Mouse (Mus musculus): ENCODE results near the gene Pkp3.

The Pkp3 gene

DNA sequence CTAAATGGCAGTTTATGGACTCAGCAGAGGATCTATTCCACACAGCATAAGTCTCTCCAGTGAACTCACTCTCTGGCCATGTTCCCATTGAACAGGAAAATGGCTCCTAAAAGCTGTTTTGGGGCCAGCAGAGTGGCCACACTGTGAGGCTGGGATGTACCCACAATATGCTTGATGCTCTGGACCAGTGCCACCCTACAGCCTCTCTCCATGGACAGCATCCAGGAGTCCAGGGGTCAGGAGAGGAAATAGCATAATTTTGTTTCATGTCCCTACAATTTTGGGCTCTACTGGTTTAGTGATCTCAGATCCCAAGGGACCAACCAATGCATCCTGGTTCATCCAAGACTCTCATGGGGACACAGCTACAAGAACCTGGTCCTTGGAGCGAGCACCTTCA lies 20.5 kb upstream of the Pkp3 start:
- no peak for DNase-seq (ENCODE audit: low spot score in 2 of 2)

- DNase-seq (ENCODE audit: low spot score in 2 of 2), result no peak
Measured at GRCm38 (mm10) chr7:141058601-141059341, 19.2 kb upstream of the Pkp3 start.

- no peak for DNase-seq (ENCODE audit: low spot score in 2 of 2)
Measured at GRCm38 (mm10) chr7:141059929-141060328, 18.1 kb upstream of the Pkp3 start.

DNA sequence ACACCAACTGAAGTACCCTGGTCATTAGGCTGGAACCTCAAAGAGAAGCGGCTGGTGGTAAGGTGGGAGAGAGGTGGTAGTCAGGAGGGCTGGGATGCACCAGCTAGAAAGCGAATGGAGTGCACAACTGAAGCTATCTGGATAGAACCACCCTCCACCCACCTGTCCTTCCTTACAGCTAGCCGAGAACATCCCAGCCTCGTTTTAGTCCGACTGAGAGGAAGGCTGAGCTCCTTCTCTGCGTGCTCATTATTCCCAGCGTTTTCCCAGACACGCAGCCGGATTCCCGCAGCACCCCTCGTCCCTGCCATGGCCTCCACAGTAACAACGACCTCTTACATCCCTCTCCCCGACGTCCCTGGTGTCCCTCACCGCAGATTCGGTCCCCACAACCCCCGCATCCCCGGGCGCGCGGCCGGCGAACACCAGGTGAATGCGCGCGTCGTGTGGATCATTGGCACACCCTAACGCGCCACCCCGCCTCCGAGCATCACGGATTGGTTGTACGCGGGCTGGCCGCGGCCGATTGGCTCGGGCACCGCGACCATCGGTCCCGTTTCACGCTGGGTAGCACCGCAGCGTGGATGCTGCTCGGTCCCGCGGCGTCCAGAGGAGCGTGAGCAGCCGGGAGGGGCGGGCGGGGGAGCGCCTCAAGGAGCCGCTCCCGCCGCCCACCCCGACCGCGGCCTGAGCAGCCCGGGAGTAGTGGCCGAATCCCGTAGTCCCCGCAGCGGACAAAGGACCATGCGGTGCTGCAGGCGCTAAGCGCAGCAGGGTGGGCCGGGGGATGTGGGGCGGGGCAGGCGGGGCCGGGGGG lies 17.4 kb upstream of the Pkp3 start, which contains the start of gene B4galnt4:
B4galnt4 (plus strand) TSS at position 679 of the 817 bp plus-strand sequence.
- DNase-seq (ENCODE audit: low spot score in 2 of 2), result peak; percentile 94

DNA sequence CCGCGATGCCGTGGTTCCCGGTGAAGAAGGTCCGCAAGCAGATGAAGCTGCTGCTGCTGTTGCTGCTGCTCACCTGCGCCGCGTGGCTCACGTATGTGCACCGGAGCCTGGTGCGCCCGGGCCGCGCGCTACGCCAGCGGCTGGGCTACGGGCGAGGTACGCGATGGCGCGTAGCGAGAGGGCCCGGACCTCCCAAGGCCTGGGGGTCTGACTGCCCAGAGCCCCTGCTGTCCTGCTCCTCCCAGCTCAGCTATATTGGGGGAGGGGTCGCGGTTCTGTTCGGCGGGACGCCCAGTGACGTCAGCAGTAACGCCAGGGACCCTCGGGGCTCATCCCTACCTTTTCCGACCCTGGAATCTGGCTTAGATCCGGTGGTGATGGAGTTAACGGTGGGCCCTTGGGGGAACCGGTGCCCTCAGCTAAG lies 16.7 kb upstream of the Pkp3 start:
- peak in 1 of 2 experiments; percentile 23 for DNase-seq (ENCODE audit: low spot score in 2 of 2)

DNA sequence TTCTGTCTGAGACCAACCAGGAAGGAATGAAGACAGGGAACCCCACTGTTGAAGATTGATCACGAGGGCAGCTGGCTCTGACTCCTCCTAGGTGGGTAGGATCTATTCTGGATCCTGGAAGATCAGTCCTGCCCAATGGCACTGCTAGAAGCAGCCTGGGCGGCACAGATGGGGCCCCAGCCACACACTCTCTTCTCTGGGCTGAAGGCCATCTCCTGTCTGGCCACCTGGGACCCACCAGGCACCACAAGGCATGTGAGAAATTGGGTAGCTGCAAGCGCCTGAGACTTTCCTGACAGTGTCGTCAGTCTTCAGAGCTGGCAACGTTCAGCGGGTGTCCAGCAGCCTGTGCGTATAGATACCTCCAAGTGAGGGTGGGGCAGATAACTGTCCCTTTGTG lies 15.5 kb upstream of the Pkp3 start:
- peak in 1 of 2 experiments; percentile 25 for DNase-seq (ENCODE audit: low spot score in 2 of 2)

GRCm38 (mm10) chr7:141063353-141063752 lies 14.7 kb upstream of the Pkp3 start:
- DNase-seq (ENCODE audit: low spot score in 2 of 2), result no peak

DNA sequence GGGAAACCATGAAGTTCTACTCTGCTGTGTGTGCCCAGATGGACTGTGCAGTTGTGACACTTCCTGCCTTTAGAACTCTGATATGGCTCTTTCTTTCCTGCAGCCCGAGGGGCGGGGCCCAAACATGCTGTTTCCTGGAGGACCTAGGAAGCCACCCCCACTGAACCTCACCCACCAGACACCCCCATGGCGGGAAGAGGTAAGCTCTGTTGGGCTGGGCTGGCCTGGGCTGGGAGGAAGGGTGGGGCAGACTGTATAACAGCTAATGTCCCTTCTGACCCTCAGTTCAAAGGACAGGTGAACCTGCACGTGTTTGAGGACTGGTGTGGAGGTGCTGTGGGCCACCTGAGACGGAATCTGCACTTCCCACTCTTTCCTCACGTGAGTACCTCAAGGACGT lies 13.8 kb upstream of the Pkp3 start:
- no peak for DNase-seq (ENCODE audit: low spot score in 2 of 2)

DNA sequence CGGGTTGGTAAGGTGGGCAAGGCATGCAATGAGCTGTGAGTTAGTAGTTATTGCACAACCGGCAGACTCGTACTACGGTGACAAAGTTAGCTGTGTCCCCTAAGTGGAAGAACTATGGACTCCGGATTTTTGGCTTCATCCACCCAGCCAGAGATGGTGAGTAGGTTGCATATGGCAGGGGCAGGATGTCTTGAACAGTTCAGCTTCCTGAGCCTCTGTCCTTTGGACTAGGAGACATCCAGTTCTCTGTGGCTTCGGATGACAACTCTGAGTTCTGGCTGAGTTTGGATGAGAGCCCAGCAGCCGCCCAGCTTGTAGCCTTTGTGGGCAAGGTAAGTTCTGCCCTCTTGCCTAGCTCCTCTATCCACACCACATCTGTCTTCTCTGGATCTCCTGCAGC lies 13.4 kb upstream of the Pkp3 start:
- no peak for DNase-seq (ENCODE audit: low spot score in 2 of 2)

DNA sequence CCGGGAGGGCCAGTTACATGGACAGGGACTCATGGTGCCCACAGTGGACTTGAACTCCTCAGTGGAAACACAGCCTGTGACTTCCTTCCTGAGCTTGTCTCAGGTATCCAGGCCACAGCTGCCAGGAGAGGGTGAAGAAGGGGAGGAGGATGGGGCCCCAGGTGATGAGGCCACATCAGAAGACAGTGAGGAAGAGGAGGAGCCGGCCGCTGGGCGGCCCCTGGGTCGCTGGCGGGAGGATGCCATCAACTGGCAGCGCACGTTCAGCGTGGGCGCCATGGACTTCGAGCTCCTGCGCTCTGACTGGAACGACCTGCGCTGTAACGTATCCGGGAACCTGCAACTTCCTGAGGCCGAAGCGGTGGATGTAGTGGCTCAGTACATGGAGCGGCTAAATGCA lies 9.7 kb upstream of the Pkp3 start:
- DNase-seq (ENCODE audit: low spot score in 2 of 2), result no peak

GRCm38 (mm10) chr7:141070058-141070862 lies 7.8 kb upstream of the Pkp3 start:
- peak; percentile 84 to 86 for DNase-seq (ENCODE audit: low spot score in 2 of 2)

- DNase-seq (ENCODE audit: low spot score in 2 of 2), result peak in 1 of 2 experiments; percentile 50
Measured at GRCm38 (mm10) chr7:141072017-141072745, 5.8 kb upstream of the Pkp3 start.

DNA sequence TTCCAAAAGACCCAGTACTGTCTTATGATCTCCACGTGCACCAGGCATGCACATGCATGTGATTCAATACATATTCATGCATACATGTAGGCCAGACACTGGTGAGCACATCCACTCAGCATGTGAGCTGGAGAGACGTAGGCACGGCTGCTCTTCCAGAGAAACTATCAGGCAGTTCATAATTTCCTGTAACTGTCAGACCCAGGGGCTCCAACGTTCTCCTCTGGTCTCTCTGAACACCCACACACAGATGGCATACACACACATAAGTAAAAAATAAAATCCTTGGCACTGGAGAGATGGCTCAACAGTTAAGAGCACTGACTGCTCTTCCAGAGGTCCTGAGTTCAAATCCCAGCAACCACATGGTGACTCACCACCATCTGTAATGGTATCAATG lies 4.2 kb upstream of the Pkp3 start:
- peak in 1 of 2 experiments; percentile 38 for DNase-seq (ENCODE audit: low spot score in 2 of 2)

DNA sequence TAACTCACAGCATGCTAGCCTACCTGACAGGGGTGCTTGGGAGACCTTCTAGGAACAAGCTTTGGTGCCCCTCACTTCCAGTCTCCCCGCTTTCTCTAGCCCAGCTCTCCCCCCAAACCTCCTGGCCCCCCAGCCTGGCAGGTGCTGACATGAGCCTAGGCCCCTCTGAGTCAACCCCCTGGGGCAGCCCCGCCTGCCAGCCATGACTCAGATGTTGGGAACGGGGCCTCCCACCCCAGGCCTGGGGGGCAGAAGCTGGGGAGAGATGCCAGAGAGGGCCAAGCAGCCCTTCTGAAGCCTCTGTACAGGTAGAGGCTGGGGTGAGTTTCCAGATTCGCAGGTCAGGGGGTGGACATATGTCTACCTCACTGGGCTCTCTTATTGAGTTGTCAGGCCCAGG lies 858 bp downstream of the Pkp3 start:
- no peak for DNase-seq (ENCODE audit: low spot score in 2 of 2)

GRCm38 (mm10) chr7:141079481-141080449 lies 1.7 kb downstream of the Pkp3 start:
- DNase-seq (ENCODE audit: low spot score in 2 of 2), result no peak

GRCm38 (mm10) chr7:141087894-141088293 lies 9.9 kb downstream of the Pkp3 start:
- no peak for DNase-seq (ENCODE audit: low spot score in 2 of 2)

DNA sequence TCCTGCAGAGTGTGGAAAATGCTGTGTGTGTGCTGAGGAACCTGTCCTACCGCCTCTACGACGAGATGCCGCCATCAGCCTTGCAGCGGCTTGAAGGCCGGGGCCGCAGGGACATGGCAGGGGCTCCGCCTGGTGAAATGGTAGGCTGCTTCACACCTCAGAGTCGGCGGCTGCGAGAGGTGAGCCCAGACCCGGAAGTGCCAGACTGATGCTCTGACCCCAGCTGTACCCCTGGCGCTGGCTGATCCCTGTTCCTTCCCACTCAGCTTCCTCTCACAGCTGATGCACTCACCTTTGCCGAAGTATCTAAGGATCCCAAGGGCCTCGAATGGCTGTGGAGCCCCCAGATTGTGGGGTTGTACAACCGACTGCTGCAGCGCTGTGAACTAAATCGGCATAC lies 10.5 kb downstream of the Pkp3 start:
- DNase-seq (ENCODE audit: low spot score in 2 of 2), result no peak

DNA sequence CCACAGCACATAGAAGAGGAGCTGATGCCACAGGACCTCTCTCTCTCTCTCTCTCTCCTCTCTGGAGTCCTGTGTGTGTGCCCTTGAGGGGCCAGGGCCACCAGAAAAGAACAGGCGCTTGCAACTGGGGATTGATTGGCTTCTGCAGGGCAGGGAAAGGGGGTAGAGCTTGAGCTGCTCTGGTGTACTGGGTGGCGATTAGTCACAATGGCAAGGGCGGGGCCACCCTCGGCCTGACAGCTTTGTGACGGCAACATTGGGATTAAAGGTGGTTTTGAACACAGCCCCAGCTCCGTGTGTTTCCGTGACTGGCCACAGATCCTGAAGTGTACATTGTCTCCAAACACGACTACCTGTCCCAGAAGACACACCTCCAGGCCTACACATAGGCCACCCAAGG lies 12.2 kb downstream of the Pkp3 start:
- no peak for DNase-seq (ENCODE audit: low spot score in 2 of 2)

GRCm38 (mm10) chr7:141092051-141092735 lies 14.2 kb downstream of the Pkp3 start:
- peak; percentile 20 to 40 for DNase-seq (ENCODE audit: low spot score in 2 of 2)

DNA sequence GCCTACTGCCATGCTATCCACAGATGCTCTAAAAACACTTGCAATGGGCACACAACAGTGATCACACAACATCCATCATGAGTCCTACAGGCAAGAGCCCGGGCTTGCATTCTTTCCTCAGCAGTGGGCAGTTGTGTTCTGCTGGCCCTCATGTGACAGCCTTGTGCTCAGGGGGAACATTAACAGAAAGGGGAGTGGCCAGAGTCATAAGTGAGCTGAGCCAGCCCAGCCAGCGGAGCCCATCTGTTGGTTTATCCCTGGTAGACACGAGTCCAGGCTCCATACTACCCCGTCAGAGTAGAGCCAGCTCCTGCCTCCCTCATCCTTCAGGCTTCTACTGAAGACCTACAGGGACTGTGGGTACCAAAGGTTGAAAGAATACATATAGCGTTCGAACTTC lies 15.9 kb downstream of the Pkp3 start:
- DNase-seq (ENCODE audit: low spot score in 2 of 2), result no peak
